8 mouse cellular contexts compared by ENCODE assay signal in genomic region chr1:165388716-165389115, GRCm38 (mm10).
DNase-seq lines count a peak whose midpoint lies in the region; ATAC-seq and TF ChIP-seq lines count a peak whose summit lies in the region.

No protein-coding gene starts in this region.

- peaks cover 10% of the 10 kb centered on the region; the same call in 1 of the 2 replicates for H3K36me3 ChIP-seq in midbrain, embryonic 14.5 days (ENCODE audit: control insufficient read depth, insufficient read depth, low read length)
- peaks cover 19% of the 10 kb centered on the region for H3K36me3 ChIP-seq in midbrain, embryonic 13.5 days
- H3K36me3 ChIP-seq in lung, embryonic 16.5 days (ENCODE audit: control insufficient read depth, insufficient read depth, low read length), result no peaks in the 10 kb centered on the region
- H3K36me3 ChIP-seq in forebrain, embryonic 10.5 days (replicated peaks), result peaks cover 5% of the 10 kb centered on the region; the same call in 1 of the 2 replicates
- H3K36me3 ChIP-seq in hindbrain, embryonic 13.5 days, result peaks cover 16% of the 10 kb centered on the region

- no peak for TF ChIP-seq POLR2A in cerebellum, adult 2 months (IDR thresholded peaks at IDR 0.05; ENCODE audit: borderline replicate concordance, insufficient read depth, low read length)

- H3K4me3 ChIP-seq in cerebellum, adult 2 months (replicated peaks; ENCODE audit: insufficient read depth, low read depth, low read length), result no peak overlapping the region
- no peak overlapping the region for H3K4me3 ChIP-seq in midbrain, embryonic 14.5 days (replicated peaks; ENCODE audit: low read depth, low read length)
- no peak overlapping the region for H3K4me3 ChIP-seq in midbrain, embryonic 13.5 days (replicated peaks)
- H3K4me3 ChIP-seq in lung, embryonic 16.5 days (ENCODE audit: low read length), result no peak overlapping the region
- no peak overlapping the region for H3K4me3 ChIP-seq in forebrain, embryonic 10.5 days
- no peak overlapping the region for H3K4me3 ChIP-seq in hindbrain, embryonic 13.5 days

- peak; percentile 29; the same call in 1 of the 2 replicates for TF ChIP-seq CTCF in cerebellum, adult 2 months (IDR thresholded peaks at IDR 0.05; ENCODE audit: borderline replicate concordance, insufficient read depth, low read depth, low read length)

- H3K4me1 ChIP-seq in cerebellum, adult 2 months (ENCODE audit: control insufficient read depth, insufficient read depth, low read length), result no peaks in the 10 kb centered on the region
- H3K4me1 ChIP-seq in midbrain, embryonic 14.5 days (ENCODE audit: control insufficient read depth, insufficient read depth, low read length), result no peaks in the 10 kb centered on the region
- no peaks in the 10 kb centered on the region for H3K4me1 ChIP-seq in midbrain, embryonic 13.5 days (replicated peaks)
- peaks cover 10% of the 10 kb centered on the region; the same call in 1 of the 2 replicates for H3K4me1 ChIP-seq in lung, embryonic 16.5 days (replicated peaks; ENCODE audit: control insufficient read depth, insufficient read depth, low read length)
- H3K4me1 ChIP-seq in forebrain, embryonic 10.5 days, result no peaks in the 10 kb centered on the region
- no peaks in the 10 kb centered on the region for H3K4me1 ChIP-seq in hindbrain, embryonic 13.5 days (replicated peaks)

- 79% methylated on average over 5 of the region's 5 CpGs for WGBS in cerebellum, adult 2 months
- WGBS in midbrain, embryonic 14.5 days, result 83% methylated on average over 5 of the region's 5 CpGs
- WGBS in midbrain, embryonic 13.5 days, result 87% methylated on average over 5 of the region's 5 CpGs
- 47% methylated on average over 5 of the region's 5 CpGs for WGBS in lung, embryonic 16.5 days
- WGBS in forebrain, embryonic 10.5 days, result 87% methylated on average over 5 of the region's 5 CpGs
- WGBS in hindbrain, embryonic 13.5 days, result 88% methylated on average over 5 of the region's 5 CpGs

- H3K9me3 ChIP-seq in midbrain, embryonic 14.5 days (ENCODE audit: control insufficient read depth, low read length), result no peaks in the 10 kb centered on the region
- H3K9me3 ChIP-seq in midbrain, embryonic 13.5 days, result no peaks in the 10 kb centered on the region
- no peaks in the 10 kb centered on the region for H3K9me3 ChIP-seq in lung, embryonic 16.5 days (ENCODE audit: control insufficient read depth, low read length)
- H3K9me3 ChIP-seq in forebrain, embryonic 10.5 days, result no peaks in the 10 kb centered on the region
- H3K9me3 ChIP-seq in hindbrain, embryonic 13.5 days, result no peaks in the 10 kb centered on the region

- no peak for ATAC-seq in midbrain, embryonic 14.5 days (ENCODE audit: low FRiP score, low TSS enrichment)
- no peak for ATAC-seq in midbrain, embryonic 13.5 days
- ATAC-seq in erythroid progenitor cell, adult 5-6 weeks (replicated peaks; ENCODE audit: low FRiP score, poor library complexity, severe bottlenecking), result peak; percentile 81
- ATAC-seq in lung, embryonic 16.5 days (ENCODE audit: low read depth), result peak; percentile 84
- ATAC-seq in hindbrain, embryonic 13.5 days (ENCODE audit: low FRiP score), result no peak

- DNase-seq in cerebellum, adult 2 months, result peak in 1 of 2 experiments; percentile 11
- DNase-seq in cerebellum, adult 11 months, result no peak
- DNase-seq in midbrain, embryonic 14.5 days, result peak; percentile 14
- DNase-seq in forebrain, embryonic 10.5 days (ENCODE audit: extremely low spot score, low spot score), result no peak

- no peaks in the 10 kb centered on the region for H3K27me3 ChIP-seq in cerebellum, adult 2 months (ENCODE audit: control insufficient read depth, insufficient read depth, low read length)
- no peaks in the 10 kb centered on the region for H3K27me3 ChIP-seq in midbrain, embryonic 14.5 days (ENCODE audit: control insufficient read depth, insufficient read depth, low read length)
- no peaks in the 10 kb centered on the region for H3K27me3 ChIP-seq in midbrain, embryonic 13.5 days
- no peaks in the 10 kb centered on the region for H3K27me3 ChIP-seq in lung, embryonic 16.5 days (ENCODE audit: control insufficient read depth, insufficient read depth, low read depth, low read length)
- H3K27me3 ChIP-seq in forebrain, embryonic 10.5 days (ENCODE audit: poor library complexity, severe bottlenecking), result no peaks in the 10 kb centered on the region
- no peaks in the 10 kb centered on the region for H3K27me3 ChIP-seq in hindbrain, embryonic 13.5 days

- H3K4me2 ChIP-seq in midbrain, embryonic 14.5 days (ENCODE audit: low read length), result no peak overlapping the region
- no peak overlapping the region for H3K4me2 ChIP-seq in midbrain, embryonic 13.5 days (replicated peaks)
- no peak overlapping the region for H3K4me2 ChIP-seq in lung, embryonic 16.5 days (ENCODE audit: low read depth, low read length)
- H3K4me2 ChIP-seq in hindbrain, embryonic 13.5 days, result no peak overlapping the region

- no peak overlapping the region for H3K27ac ChIP-seq in cerebellum, adult 2 months (ENCODE audit: insufficient read depth, low read length)
- H3K27ac ChIP-seq in midbrain, embryonic 14.5 days (replicated peaks; ENCODE audit: low read depth, low read length), result no peak overlapping the region
- H3K27ac ChIP-seq in midbrain, embryonic 13.5 days, result no peak overlapping the region
- H3K27ac ChIP-seq in lung, embryonic 16.5 days (ENCODE audit: low read length), result no peak overlapping the region
- no peak overlapping the region for H3K27ac ChIP-seq in forebrain, embryonic 10.5 days
- no peak overlapping the region for H3K27ac ChIP-seq in hindbrain, embryonic 13.5 days

- H3K9ac ChIP-seq in midbrain, embryonic 14.5 days (replicated peaks; ENCODE audit: low read length), result no peak overlapping the region
- H3K9ac ChIP-seq in midbrain, embryonic 13.5 days (replicated peaks), result no peak overlapping the region
- H3K9ac ChIP-seq in lung, embryonic 16.5 days (ENCODE audit: low read length), result no peak overlapping the region
- H3K9ac ChIP-seq in hindbrain, embryonic 13.5 days, result no peak overlapping the region

Comparison
In these comparisons a context has a peak if more than half of its experiments do, and no peak if none do; other contexts are left out.
1. ATAC-seq: peak in erythroid progenitor cell, adult 5-6 weeks (single experiment) and lung, embryonic 16.5 days (single experiment); none in midbrain, embryonic 14.5 days (single experiment), midbrain, embryonic 13.5 days (single experiment) and hindbrain, embryonic 13.5 days (single experiment).